Mouse (Mus musculus) heart, adult 2 months (tissue): ENCODE measurements at regions not wholly inside any gene's neighbourhood (a gene's known extent, or its start where the extent isn't known, plus 50 kb on each side); places are given as distances from the start of the nearest gene placed in this dataset.

Source experiments
- DNase-seq, 2 experiments: peaks; one replicate each; pipeline ENCODE4 v3.0.0; 2021
- H3K27ac ChIP-seq: fragments of 200-600 bp; 2 replicates; pipeline ENCODE4 v1.8.1; 2022
- H3K27me3 ChIP-seq: fragments of 200-500 bp; 2 replicates; pipeline ENCODE4 v1.6.1; 2012; ENCODE audit warnings: mild to moderate bottlenecking, low read length, inconsistent platforms, mixed read lengths; ENCODE audit not compliant: control insufficient read depth, insufficient read depth
- H3K36me3 ChIP-seq: fragments of 200-500 bp; 2 replicates; pipeline ENCODE4 v1.6.1; 2012; ENCODE audit warnings: low read length, inconsistent platforms; ENCODE audit not compliant: control insufficient read depth, insufficient read depth
- H3K4me1 ChIP-seq: fragments of 200-500 bp; 2 replicates; pipeline ENCODE4 v1.6.1; 2011; ENCODE audit warnings: low read length; ENCODE audit not compliant: control insufficient read depth, insufficient read depth
- H3K4me3 ChIP-seq: fragments of 200-600 bp; 2 replicates; pipeline ENCODE4 v1.8.1; 2022
- H3K79me2 ChIP-seq: fragments of 200-500 bp; replicated peaks from 2 replicates; pipeline ENCODE4 v1.6.1; 2012; ENCODE audit warnings: mild to moderate bottlenecking, inconsistent platforms, low read length, moderate library complexity, mixed read lengths; ENCODE audit not compliant: control insufficient read depth, insufficient read depth
- H3K9ac ChIP-seq: fragments of 200-500 bp; 2 replicates; pipeline ENCODE4 v1.6.1; 2012; ENCODE audit warnings: low read depth, mild to moderate bottlenecking, control low read depth, inconsistent platforms, low read length, mixed read lengths
- CTCF ChIP-seq: fragments of 200-600 bp; IDR thresholded peaks from 2 replicates; pipeline ENCODE4 v1.8.1; 2022; ENCODE audit warnings: antibody characterized with exemption, mild to moderate bottlenecking, moderate library complexity
- EP300 ChIP-seq: fragments of 200-500 bp; IDR thresholded peaks from 2 replicates; pipeline ENCODE4 v1.6.1; 2011; ENCODE audit warnings: low read depth, low read length, control low read depth; ENCODE audit not compliant: insufficient read depth
- POLR2A ChIP-seq: fragments of 200-500 bp; IDR thresholded peaks from 2 replicates; pipeline ENCODE4 v1.6.1; 2011; ENCODE audit warnings: mild to moderate bottlenecking, low read depth, low read length, control low read depth; ENCODE audit not compliant: insufficient read depth
- WGBS: fragments of 180-500 bp; shearing (Covaris S2); methylation state at CpG from one replicate; pipeline ENCODE4 v1.1.7; 2018; 5-methylcytosine and 5-hydroxymethylcytosine counted together
- intact Hi-C: fragments of 180-260 bp; cut with DNase I; formaldehyde crosslinking; loops from one replicate; pipeline ENCODE4 v1.15.1; 2025

DNA sequence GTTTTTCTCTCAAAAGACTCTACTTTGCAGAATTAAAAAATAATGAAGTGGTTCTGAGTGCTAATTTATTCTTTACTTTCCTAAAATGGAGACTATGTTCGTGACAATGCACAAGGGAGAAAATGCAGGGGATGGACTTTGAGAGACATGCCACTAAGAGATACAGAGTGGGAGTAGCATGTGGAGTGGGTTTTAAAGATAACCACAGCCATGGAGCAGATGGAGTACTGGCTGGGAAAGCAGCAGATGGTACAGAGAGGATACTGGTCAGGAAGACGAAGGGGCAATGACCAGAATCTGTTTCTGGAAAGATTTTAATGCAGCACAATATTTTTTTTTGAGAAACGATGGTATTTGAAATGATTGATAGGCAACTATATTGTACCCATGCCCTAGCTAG lies 416.7 kb downstream of the Chl1 start:
- no peak overlapping the region for H3K9ac ChIP-seq
- H3K79me2 ChIP-seq: no peaks in the 10 kb centered on the region
- H3K27ac ChIP-seq: no peak overlapping the region
- TF ChIP-seq EP300 (no peak), CTCF (no peak), POLR2A (no peak)
- WGBS: 70% methylated on average over 3 of the region's 3 CpGs
- intact Hi-C loops: no loop called here
- H3K36me3 ChIP-seq: no peaks in the 10 kb centered on the region
- no peaks in the 10 kb centered on the region for H3K4me1 ChIP-seq
- H3K27me3 ChIP-seq: no peaks in the 10 kb centered on the region
- no peak overlapping the region for H3K4me3 ChIP-seq
- no peak for DNase-seq

DNA sequence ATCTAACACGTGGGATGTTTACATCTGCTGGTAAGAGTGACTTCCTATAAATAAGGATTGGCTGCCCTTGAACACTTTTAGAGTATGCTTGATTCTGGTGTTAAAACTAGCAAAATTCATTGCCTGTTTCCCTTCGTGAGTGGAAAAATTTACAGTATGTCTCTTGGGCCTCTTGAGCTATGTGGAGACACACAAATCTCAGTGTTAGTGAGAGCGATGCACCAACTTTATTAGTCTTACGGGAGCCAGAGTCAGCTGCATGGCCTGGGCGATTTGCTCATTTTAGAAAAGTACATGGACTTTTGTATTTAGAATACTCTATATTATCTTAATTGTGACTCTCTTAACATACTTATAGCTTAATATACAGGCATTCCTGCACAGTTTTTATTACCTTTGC lies 430.0 kb downstream of the Chl1 start:
- H3K4me1 ChIP-seq: no peaks in the 10 kb centered on the region
- no peak for DNase-seq
- no peak for TF ChIP-seq CTCF
- no peak for TF ChIP-seq POLR2A
- no peak for TF ChIP-seq EP300
- WGBS: 76% methylated on average over 5 of the region's 5 CpGs
- H3K4me3 ChIP-seq: no peak overlapping the region
- H3K79me2 ChIP-seq: no peaks in the 10 kb centered on the region
- intact Hi-C loops: no loop called here
- no peaks in the 10 kb centered on the region for H3K36me3 ChIP-seq
- no peak overlapping the region for H3K27ac ChIP-seq
- no peak overlapping the region for H3K9ac ChIP-seq
- H3K27me3 ChIP-seq: no peaks in the 10 kb centered on the region

DNA sequence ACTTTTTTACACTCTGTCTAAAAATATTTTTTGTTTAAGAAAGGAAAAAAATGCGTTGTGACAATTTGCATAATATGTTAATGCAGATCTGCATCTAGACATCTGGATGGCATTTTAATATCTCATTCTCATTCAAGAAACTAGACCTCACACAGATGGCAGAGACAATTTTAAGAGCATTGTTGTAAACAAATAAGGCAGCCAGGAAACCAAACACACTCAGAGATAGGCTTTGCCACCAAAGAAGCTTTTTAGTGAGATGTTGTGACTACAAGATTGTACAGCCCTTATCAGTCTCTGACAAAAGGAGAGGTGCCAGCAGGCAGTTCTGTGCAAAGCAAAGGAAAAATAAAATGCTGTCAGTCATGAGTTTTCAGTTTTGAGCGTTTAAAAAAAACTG lies 434.0 kb downstream of the Chl1 start:
- intact Hi-C loops: no loop called here
- whole genome bisulfite sequencing: 40% methylated on average over 2 of the region's 2 CpGs

DNA sequence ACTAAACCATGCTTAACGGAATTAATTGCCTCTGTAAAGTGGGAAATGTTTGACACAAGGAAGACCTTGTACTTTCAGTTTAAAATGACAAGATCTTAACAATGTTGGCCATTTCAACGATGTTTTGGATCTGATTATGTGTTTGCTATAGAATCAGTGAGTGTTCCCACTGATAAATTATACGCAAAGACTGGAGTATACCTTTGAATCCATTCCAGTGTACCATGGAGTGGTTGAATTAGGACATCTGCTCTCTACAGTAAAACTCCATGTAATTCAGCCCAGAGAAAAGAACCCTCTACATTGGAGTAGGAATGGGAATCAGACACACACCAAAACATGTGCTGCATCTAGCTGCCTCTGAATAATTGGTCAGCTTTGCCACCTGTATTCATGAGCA lies 437.1 kb downstream of the Chl1 start:
- Histone ChIP-seq H3K36me3 (no peaks in the 10 kb centered on the region), H3K4me1 (no peaks in the 10 kb centered on the region), H3K79me2 (no peaks in the 10 kb centered on the region), H3K4me3 (no peak overlapping the region), H3K9ac (no peak overlapping the region), H3K27me3 (no peaks in the 10 kb centered on the region), H3K27ac (no peak overlapping the region)
- WGBS: 62% methylated on average over 3 of the region's 3 CpGs
- intact Hi-C loops: no loop called here
- DNase-seq: no peak
- TF ChIP-seq CTCF: no peak
- no peak for TF ChIP-seq EP300
- no peak for TF ChIP-seq POLR2A

More for the DNA sequence above, 434.0 kb downstream of the Chl1 start:
- no peak overlapping the region for H3K27ac ChIP-seq
- DNase-seq: no peak
- no peaks in the 10 kb centered on the region for H3K79me2 ChIP-seq
- H3K9ac ChIP-seq: no peak overlapping the region
- H3K4me1 ChIP-seq: no peaks in the 10 kb centered on the region
- no peak overlapping the region for H3K4me3 ChIP-seq
- H3K36me3 ChIP-seq: no peaks in the 10 kb centered on the region
- H3K27me3 ChIP-seq: no peaks in the 10 kb centered on the region
- TF ChIP-seq POLR2A: no peak
- no peak for TF ChIP-seq EP300
- no peak for TF ChIP-seq CTCF

DNA sequence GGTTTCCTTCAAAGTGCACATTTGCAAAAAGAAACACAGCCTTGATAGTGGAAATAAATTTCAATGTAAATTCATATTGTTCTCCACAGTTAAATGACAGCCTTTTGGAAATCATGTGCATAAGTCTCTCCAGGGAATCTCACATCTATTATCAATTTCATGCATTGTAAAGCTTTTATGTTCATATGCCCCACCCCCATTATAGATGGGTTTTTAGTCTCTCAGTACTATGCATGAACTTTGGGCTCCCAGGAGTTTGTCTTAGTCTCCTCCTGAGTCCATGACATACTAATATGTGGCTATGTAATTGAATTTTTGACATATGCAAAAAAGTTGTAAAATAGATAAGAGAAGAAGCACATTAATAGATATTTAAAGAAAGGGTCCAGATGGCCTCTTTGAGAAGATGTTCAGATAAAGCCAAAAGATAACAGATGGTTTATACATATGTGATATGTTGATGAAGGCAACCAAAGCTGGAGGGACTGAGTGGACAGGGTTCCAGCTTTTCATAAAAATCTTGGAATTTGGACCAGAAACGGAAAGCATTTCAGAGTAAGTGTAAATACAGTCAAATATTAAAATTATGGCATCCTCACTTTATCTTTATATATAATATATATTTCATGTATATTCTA lies 442.9 kb downstream of the Chl1 start:
- WGBS: 69% methylated on average over 1 of the region's 1 CpGs
- TF ChIP-seq POLR2A: no peak
- no peak for TF ChIP-seq CTCF
- H3K4me1 ChIP-seq: no peaks in the 10 kb centered on the region
- H3K4me3 ChIP-seq: no peak overlapping the region
- intact Hi-C loops: no loop called here
- DNase-seq: no peak
- H3K9ac ChIP-seq: no peak overlapping the region
- H3K27ac ChIP-seq: no peak overlapping the region
- no peaks in the 10 kb centered on the region for H3K36me3 ChIP-seq
- no peaks in the 10 kb centered on the region for H3K27me3 ChIP-seq
- no peaks in the 10 kb centered on the region for H3K79me2 ChIP-seq

DNA sequence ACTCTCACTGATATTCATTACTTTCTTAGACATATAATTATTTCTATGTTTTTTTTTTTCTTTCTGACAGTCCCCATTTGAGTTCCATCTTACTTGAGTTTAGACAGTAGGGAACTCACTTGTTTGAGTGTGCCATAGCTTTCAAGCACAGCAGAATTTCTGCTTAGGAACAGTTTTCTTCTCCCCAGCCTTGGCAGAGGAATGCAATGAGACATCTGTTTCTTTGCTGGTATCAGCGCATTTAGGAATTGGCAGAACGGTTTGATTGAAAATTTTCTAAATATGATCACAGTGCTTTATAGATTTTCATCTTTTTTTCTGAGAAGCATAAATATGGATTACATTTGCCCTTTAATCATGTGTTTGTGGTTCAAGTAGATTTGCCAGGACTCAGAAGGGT lies 448.6 kb downstream of the Chl1 start:
- Histone ChIP-seq H3K27ac (no peak overlapping the region), H3K4me1 (no peaks in the 10 kb centered on the region), H3K4me3 (no peak overlapping the region), H3K27me3 (no peaks in the 10 kb centered on the region), H3K36me3 (no peaks in the 10 kb centered on the region), H3K79me2 (no peaks in the 10 kb centered on the region), H3K9ac (no peak overlapping the region)
- TF ChIP-seq POLR2A (no peak), EP300 (no peak), CTCF (no peak)
- no peak for DNase-seq
- WGBS: 77% methylated on average over 2 of the region's 2 CpGs
- intact Hi-C loops: no loop called here

DNA sequence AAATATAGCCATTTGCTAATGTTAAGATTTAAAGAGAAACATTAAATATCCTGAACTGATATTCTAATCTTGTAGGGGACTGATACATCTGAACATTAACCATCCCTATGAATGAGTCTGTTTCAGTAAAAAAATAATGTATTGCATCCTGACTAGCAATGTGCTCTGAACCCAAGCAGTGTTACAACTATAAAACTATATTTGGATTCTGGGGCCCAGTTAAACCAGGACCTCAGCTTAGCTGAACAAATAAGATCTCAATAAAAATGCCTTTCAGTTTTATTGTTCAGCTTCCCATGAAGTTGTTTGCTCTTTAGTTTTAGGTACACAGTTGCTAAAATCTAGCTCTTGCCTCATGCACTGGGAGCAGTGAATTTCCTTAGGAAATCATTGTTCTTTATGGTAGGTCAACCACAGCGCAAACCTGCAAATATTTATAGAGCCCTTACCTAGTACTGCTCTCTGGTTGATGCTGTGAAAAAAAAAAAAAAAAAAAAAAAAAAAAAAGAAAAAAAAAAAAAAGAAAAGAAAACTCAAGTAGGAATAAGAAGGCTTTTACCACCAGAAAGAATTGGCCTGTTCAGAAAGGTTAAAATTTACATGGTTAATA lies 457.5 kb downstream of the Chl1 start:
- Histone ChIP-seq H3K36me3 (no peaks in the 10 kb centered on the region), H3K79me2 (no peaks in the 10 kb centered on the region), H3K9ac (no peak overlapping the region), H3K4me3 (no peak overlapping the region), H3K4me1 (no peaks in the 10 kb centered on the region), H3K27me3 (no peaks in the 10 kb centered on the region), H3K27ac (no peak overlapping the region)
- 89% methylated on average over 1 of the region's 1 CpGs for WGBS
- intact Hi-C loops: no loop called here
- TF ChIP-seq CTCF (no peak), POLR2A (no peak), EP300 (no peak)
- DNase-seq: no peak
